Mouse (Mus musculus) spleen, adult 2 months (tissue): Measurements from ENCODE around the gene Aldh4a1.

ENCODE experiments used
- CTCF ChIP-seq: fragments of 200-500 bp; IDR thresholded peaks from 2 replicates; pipeline ENCODE4 v1.5.1; 2011; ENCODE audit warnings: mild to moderate bottlenecking, inconsistent platforms; ENCODE audit not compliant: insufficient read depth, insufficient read length, insufficient replicate concordance; ENCODE audit errors: extremely low read depth
- POLR2A ChIP-seq: fragments of 200-500 bp; IDR thresholded peaks from 2 replicates; pipeline ENCODE4 v1.6.1; 2011; ENCODE audit warnings: low read depth, low read length, inconsistent platforms

- TF ChIP-seq CTCF, result no peak
- no peak for TF ChIP-seq POLR2A
These were observed 32.2 kb upstream of the Aldh4a1 start for GRCm38 (mm10) chr4:139590446-139590845.
